Mouse (Mus musculus) megakaryocyte, embryonic 14.5 days (primary cell): ENCODE results near the gene Slc28a1.

Experiments
- FLI1 ChIP-seq: IDR thresholded peaks from 2 replicates; pipeline ENCODE4 v1.6.1; 2012; ENCODE audit warnings: low read length, inconsistent platforms, mixed read lengths
- GATA1 ChIP-seq: IDR thresholded peaks from 3 replicates; pipeline ENCODE4 v1.6.1; 2012; ENCODE audit warnings: mixed read lengths, low read length, inconsistent platforms, borderline replicate concordance

GRCm38 (mm10) chr7:81131864-81132263 is 17.3 kb downstream of the Slc28a1 start:
- no peak for TF ChIP-seq GATA1
- TF ChIP-seq FLI1 = no peak
